Mouse (Mus musculus): Measurements from ENCODE around the gene Foxl1.

The Foxl1 gene

GRCm38 (mm10) chr8:121164017-121164469 lies 36.3 kb downstream of the Foxl1 start:
- no peak for DNase-seq (ENCODE audit: low read depth in 1 of 2, low spot score in 2 of 2)

DNA sequence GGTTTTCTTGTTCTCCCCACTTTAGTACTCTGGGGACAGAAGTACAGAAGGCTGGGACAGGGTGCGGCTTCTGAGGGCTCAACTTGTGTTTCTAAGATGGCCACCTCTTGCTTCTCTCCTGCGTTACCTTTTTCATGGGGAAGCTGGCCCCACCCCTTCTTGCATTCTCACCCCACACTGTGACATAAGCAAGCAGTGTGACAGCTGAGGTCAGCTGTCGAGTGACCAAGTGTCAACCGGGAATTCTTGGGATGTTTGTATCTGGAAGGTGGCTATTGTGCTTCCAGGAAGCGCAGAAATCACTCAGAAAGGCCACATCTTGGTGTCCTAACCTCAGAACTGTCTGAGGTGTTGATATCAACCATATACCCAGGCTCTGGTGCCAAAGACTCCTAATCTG lies 40.3 kb downstream of the Foxl1 start:
- DNase-seq (ENCODE audit: low read depth in 1 of 2, low spot score in 2 of 2) = no peak

- no peak for DNase-seq (ENCODE audit: low read depth in 1 of 2, low spot score in 2 of 2)
Observed at GRCm38 (mm10) chr8:121170116-121170515, 42.4 kb downstream of the Foxl1 start.

GRCm38 (mm10) chr8:121170626-121171552 lies 43.1 kb downstream of the Foxl1 start:
- DNase-seq (ENCODE audit: low read depth in 1 of 2, low spot score in 2 of 2) = no peak

- DNase-seq (ENCODE audit: low read depth in 1 of 2, low spot score in 2 of 2) = no peak
Observed at GRCm38 (mm10) chr8:121172567-121172966, 44.8 kb downstream of the Foxl1 start.

GRCm38 (mm10) chr8:121174178-121174577 lies 46.4 kb downstream of the Foxl1 start:
- no peak for DNase-seq (ENCODE audit: low read depth in 1 of 2, low spot score in 2 of 2)

DNA sequence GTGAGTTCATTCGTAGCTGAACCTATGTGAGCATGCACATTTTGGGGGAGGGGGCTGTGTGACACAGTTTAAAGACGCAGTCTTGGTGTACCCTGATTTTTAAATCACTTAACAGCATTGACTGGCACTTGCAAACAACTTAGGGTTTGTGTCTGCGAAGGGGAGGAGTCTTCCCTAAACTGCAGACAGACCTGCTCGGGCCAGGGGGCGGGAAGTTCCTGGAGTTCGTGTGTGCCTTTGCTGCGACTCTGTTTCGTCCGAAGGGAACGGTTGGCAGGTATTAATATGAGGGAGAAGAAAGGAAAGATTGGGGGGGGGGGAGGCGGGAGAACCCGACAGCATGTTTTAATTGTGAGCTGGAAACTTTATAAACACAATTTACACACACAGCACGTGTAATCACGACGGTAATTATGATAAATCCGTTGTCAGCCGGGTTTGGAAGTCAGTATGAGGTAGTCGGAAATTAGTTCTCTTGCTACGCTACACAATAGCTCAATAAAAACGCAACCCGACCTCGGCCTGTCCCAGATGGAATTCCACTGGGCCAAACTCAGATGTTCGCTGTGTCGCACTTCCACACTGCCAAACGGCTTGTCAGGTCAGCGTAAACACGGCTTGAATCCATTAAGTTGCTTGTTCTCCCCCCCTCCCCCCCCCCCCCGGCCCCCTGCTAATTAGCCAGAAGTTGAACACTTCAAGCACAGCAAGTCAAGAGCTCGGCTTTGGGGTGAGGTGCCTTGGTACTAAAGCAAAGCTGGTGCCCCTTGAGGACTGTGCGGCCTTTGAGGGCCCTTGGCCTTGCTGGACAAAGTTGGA lies 47.2 kb downstream of the Foxl1 start:
- no peak for DNase-seq (ENCODE audit: low read depth in 1 of 2, low spot score in 2 of 2)

DNA sequence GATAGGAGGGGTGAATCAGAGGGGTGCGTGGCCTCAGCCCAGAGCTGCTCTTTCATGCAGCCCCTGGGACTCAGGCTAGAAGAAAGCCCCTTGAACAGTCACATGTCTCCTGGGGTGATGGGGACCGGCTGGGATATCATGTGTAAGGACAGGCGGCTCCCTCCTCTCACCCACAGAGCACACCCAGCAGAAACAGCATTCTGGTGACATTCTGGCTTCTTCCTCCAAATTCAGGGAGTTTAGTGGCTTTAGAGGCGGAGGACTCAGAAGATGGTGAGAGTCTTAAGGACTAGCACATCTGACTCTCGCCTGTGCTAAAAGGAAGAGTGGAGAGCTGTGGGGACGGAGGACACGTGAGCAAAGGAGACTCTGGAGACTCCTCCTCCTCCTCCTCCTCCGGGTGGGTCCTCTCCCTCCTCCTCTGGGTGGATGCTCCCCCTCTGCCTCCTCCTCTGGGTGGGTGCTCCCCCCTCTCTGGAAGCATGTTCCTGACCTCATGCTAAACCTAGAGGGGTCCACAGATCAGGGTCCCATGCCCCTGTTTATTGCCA lies 47.9 kb downstream of the Foxl1 start:
- no peak for DNase-seq (ENCODE audit: low read depth in 1 of 2, low spot score in 2 of 2)

GRCm38 (mm10) chr8:121176291-121176690 lies 48.6 kb downstream of the Foxl1 start:
- DNase-seq (ENCODE audit: low read depth in 1 of 2, low spot score in 2 of 2) = no peak

Data from monocyte, adult 2 months (primary cell).